Mouse (Mus musculus): ENCODE measurements around the gene Fuz. TPM values are rescaled to one million over a fixed set of nuclear protein-coding genes. Genes with fewer than 3 reads are reported as not detected.

Gene Fuz
- total RNA-seq, 2 experiments from 2014 or later: 9.8 to 16.6 TPM

DNA sequence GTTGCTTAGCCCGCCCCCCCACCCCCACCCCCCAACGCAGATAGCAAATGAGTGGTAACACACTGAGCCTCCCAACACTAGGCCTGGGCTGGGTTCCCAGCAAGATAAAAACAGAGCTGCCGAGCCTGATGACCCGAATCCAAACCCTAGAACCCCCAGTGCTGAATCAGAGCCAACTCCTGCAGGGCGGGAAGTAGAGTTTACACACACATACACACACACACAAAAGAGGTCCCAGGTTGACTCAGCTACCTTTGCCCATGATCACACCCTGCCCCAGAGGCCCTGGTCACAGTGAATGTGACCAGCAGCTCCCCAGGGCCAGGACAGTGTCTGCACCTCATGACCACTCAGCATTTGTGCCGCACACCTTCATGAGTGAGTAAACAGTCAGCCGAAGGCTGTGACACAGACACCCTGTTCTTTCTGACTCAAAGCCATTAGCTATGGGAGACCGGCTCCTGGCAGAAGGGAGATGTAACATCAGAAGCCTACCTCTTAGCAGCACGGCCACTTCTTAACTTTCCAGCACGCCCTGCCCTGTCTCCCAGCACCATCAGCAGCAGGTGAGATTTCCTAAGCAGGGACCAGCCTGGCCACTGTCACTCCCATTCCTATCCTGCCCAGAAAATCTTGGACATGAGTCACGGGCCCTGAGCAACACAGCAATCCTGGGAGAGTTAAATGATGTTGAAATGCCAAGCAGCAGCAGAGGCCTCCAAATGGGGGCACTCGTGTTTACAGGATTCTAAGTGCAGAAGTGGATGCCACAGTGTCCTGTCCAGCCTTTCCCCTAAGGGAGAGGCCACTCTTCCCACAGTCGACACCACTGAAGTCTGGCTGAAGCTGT lies 7.4 kb upstream of the Fuz start:
- ATAC-seq (replicated peaks; ENCODE audit: poor library complexity): no peak

DNA sequence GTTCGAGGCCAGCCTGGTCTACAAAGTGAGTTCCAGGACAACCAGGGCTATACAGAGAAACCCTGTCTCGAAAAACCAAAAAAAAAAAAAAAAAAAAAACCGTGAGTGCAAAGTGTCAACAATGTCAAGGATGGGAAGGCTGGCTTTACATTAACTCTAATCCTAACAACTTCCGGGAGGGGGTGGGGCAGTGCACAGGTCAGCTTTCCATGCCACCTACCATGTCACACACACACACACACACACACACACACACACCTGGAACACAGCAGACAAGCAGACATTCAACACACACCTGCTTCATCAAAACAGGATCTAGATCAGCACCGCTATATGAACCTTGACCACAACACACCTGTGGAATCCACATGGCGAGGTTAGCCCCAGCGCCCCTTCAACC lies 5.7 kb upstream of the Fuz start:
- no peak for ATAC-seq (replicated peaks; ENCODE audit: poor library complexity)

DNA sequence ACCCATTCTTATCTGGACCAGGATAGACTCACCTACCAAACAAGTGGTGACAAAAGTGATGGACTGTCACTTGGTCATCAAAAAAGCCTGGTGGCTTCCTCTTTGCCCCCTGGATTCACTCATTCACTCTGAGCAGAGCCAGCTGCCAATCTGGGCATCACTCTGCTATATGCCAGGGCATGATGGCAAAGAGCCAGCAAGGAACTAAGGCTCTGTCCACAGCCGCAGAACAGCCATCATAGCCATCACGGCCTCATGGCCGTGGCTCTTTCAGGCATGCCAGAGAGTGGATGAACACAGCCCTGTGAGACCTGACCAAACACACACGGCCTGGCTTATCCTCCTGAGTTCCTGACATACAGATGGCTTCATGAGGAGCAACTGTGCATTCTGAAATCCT lies 5.1 kb upstream of the Fuz start:
- no peak for ATAC-seq (replicated peaks; ENCODE audit: poor library complexity)

DNA sequence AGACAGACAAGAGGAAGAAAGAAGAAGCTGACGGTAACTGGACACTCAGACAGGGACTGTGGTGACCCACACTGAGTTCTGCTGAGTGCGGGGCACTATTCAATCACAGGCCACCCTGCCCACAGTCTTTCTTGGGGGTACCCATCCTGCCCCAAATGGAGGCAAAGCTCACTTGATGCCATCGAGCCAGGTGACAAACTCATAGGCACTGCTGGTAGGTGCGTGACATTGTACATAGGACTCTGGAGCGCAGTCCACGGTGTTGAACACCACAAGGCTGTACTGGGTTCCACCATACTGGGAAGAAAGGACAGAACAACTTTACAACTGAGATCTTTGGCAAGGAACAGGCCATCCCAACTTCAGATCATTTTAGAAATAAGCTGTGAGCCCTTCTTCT lies 4.3 kb upstream of the Fuz start:
- no peak for ATAC-seq (replicated peaks; ENCODE audit: poor library complexity)

DNA sequence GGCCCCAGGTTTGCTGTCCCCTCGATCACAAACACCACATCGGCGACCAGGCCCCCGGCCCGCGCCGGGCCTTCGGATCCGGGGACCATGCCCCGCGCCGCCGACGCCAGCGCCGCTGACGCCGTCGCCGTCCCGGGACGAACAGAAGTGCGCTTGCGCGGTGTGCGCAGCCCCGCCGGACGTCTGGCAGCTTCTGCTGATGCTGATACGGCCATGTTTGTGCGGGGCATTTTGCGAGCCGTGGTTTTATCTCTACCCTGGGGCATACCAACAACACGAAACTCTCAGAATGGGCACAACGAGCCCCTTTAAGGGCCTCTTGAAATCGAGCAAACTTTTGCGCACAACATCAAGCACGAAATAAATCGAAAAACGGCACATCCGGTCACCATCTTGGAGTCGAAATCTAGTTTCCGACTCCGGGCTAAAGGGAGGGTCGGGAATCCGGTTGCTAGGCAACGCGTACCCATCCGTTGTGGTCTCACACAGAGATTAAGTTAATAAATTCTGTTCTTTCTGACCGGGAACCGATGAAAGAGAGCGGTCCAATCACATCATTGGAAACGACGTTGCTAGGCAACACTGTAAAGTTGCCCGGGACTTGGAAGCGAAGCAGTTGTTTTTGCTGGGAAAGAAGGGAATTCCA lies 3.5 kb upstream of the Fuz start, which contains the start of gene Med25:
Gene Med25 (minus strand): TSS at position 437 of the 646 bp plus-strand sequence.
- ATAC-seq (replicated peaks; ENCODE audit: poor library complexity): peak; percentile 55

DNA sequence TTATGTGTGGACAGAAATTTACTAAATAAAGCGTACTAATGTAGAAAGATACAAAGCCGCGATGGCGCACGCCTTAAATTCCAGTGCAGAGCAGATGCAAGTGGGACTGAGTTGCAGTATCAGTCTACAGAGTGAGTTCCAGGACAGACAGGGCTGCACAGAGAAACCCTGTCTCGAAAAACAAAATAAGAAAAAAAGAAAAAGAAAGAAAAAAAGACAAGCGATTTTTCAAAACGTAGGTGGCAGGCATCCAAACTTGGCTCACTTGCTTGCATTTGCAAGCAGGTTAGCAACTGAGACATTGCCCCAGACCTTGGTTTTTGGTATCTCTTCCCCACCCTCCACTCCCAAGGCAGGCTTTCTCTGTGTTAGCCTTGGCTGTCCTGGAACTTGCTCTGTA lies 2.7 kb upstream of the Fuz start:
- ATAC-seq (replicated peaks; ENCODE audit: poor library complexity): no peak

DNA sequence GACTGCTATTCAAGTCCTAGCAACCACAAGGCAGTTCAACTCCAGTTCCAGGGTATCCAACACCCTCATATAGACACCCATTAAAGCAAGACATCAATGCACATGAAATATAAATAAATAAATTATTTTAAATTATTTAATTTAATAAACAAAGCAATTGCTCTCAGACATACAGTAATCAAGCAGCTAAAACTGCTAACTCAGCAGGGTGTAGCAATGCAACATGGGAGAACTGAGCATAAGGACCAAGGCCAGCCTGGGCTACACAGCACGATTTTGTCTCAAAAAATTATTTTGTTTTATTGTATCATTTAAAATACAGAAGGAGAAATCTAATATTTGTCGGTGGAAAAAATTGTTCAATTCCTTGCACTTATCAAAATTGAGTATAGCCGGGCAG lies 1.7 kb upstream of the Fuz start:
- ATAC-seq (replicated peaks; ENCODE audit: poor library complexity): no peak

DNA sequence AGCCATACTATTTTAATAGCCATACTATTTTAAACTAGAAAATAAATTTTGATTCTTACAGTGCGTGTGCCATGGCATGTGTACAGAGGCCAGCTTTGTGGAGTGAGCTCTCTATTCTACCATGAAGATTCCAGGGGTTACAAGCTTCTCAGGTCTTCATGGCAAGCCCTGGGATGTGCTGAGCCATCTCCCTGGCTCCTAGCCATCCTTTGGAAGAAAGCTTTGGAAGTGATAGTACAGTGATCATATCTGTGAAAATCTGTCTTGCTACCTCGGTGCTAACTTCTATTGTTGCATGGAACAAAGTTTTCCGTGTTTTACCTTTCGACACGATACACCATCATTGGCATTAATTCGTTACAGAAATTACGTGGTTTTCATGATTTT lies 680 bp upstream of the Fuz start:
- no peak for ATAC-seq (replicated peaks; ENCODE audit: poor library complexity)

DNA sequence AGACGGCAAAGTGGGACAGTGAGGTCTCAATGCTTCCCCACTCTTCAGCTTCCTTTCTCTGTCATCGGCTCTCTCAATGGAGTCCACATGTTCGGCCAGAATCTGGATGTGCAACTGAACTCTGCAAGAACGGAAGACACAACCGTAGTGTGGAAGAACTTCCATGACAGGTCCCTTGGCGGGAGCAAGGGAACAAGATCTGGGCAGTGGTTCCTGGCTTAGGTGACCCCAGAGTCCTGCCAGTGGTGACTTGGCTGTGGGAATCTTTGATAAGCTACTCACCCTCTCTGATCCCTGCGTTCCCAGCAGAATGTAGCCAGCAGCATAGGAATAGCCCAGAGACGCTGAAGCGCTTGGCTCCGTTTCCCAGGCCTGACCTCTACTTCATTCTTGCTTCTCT lies 620 bp downstream of the Fuz start:
- no peak for ATAC-seq (replicated peaks; ENCODE audit: poor library complexity)

DNA sequence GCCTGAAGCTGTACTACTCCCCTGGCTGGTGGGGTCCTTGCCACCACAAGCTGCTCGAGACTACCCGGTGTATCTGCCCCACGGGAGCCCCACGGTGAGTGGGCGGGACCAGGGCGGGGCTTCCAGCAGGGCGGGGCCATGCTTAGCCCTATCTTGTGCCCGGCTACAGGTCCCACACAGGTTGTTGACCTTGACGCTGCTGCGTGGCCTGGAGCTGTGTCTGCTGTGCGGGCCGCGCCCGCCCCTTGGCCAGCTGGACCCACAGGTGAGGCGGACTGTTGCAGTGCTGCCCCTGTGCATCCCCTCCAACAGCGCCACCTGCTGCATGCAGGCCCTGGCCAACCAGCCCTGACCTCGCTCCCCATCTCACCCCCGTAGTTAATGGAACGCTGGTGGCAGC lies 2.7 kb downstream of the Fuz start:
- ATAC-seq (replicated peaks; ENCODE audit: poor library complexity): no peak

DNA sequence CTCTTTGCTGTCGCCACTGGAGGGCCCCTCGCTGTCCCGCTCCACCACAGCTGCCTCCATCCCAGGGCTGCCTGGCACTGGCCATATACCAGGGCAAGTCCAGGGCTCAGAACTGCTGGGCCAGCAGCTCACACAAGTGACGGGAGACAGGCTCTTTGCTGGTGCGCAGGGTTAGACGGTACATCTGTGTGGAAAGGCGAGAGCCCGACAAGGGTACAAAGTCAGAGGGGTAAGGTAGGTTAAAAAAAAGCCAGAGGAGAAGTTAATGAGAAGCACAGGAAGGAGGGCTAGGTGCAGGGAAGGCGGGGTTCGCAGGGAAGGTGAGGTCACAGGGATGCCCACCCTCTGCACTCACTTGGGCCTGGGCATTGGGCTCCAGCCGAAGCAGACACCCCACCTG lies 4.8 kb downstream of the Fuz start:
- ATAC-seq (replicated peaks; ENCODE audit: poor library complexity): no peak

DNA sequence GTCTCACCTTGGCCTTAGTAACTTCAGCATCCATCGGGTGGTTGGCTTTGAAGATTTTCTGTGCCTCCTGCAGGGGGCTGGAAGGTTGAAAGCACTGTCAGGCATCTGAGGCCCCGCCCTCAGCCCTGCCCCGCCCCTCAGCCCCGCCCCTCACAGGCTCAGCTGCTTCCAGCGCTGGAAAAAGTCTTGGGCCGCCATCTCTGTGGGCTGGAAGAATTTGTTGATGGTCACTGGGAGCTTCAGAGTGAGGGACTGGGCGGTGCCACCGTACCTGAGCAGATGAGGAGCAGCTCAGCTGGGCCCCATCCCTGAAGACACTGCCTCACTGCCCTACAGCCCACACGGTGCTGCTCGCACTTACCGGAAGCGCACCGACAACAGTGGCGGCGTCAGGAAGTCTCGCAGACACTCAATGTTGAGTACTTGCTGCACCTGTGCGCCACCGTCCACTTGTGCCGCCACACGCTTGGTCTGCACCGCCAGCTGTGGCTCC lies 5.4 kb downstream of the Fuz start:
- ATAC-seq (replicated peaks; ENCODE audit: poor library complexity): peak; percentile 69

DNA sequence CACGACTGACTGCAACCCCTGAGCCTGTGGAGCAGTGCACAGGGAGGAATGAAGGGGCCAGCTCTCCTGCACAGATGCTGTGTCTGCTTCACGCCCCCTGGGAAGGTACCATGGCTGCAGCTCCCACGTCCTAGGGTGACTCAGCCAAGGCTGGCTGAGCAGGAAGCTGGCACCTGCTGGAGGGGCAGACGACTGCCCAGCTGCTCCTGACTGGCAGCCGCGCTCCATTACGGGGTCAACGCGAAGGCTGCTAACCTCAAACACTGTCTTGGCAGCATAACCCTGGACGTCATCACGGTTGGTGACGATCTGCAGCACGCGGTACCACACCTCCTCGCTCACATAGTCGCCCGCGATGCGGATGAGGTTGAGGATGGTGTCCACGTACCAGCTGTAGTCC lies 9.6 kb downstream of the Fuz start:
- ATAC-seq (replicated peaks; ENCODE audit: poor library complexity): no peak

DNA sequence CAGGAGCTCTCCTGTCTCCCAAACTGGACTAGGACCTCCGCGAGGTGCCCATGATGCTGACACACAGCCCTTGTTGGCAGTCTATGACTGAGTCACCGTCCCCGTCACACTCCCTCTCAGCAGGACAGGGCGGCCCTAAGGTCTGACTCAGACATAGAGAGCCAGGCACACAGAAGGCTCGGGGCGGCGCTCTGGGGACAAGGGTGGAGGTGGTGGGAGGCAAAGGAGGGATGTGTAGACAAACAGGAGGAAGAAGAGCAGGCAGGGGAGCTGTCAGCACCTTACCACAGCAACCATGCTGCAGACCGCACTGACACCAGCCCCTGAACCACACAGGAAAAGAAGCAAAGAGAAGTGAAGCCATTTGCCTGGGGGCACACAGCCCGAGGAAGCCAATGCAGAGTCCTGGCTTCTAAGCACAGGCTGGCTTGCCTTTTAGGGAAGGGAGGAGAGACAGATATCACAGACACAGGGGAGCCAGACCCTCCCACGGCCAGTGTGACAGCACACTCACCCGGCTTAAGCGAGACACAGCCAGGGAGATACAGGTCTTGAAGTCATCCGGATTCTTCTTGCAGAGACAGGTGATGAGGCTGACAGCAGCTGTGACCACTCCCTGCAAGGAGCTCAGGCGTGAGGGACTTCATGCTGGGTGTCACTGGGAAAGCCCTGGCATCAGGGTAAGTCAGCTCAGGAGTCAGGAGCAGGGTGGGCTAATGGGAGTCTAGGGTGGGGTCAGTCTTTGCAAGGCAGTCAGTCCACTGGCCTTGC lies 13.0 kb downstream of the Fuz start:
- ATAC-seq (replicated peaks; ENCODE audit: poor library complexity): no peak

DNA sequence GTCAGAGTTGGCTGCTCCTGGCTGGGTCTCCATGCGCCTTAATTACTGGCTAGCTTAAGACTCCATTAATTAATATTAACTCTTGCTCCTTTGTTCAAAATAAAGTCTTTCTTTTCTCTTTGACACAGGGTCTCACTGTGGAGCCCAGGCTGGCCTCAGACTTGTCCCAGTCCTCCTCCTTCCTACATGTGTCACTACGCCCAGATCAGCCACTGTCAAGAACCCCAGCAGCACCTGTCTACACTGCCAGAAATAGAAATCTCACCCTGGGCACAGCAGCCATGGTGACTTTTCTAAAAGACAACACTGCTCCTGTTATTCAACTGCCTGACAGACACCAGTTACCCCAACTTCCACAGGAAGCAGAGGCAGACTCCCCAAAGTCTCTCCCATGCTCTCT lies 18.5 kb downstream of the Fuz start:
- no peak for ATAC-seq (replicated peaks; ENCODE audit: poor library complexity)

DNA sequence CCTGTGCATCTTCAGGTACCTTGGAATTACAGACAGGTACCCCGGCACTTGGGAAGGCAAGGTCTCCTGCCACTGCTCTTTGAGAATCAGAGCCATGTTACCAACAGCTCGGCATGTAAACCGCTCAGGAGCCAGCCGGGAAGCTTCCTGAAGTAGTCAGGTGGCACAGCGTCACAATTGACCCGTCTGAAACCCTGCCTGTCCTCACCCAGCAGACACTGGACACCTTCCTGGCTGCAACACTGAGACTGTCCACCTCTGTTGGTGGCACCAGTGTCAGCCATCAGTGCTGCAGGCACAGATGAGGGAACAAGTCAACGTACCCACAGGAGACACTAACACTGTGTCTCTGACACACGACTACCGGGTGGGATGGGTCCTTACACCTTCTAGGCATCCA lies 19.4 kb downstream of the Fuz start:
- no peak for ATAC-seq (replicated peaks; ENCODE audit: poor library complexity)

DNA sequence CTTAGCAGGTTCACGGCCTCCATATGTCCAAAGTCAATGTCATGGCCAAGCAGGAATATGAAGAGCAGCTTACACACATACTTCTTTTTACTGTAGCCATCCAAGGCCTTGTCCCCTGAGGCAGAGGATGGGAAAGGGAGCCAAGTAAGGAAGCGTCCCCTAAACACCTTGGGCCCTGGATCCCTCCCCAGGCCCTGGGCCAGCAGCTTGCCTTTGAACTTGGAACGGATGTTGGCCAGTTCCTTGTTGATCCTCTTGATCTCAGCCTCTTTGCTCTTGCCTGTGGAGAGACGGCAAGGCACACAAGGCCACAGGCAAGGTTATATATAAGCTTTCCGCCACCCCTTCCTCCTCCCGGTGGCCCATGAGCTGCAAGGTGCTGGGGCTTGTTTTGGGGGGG lies 20.3 kb downstream of the Fuz start:
- no peak for ATAC-seq (replicated peaks; ENCODE audit: poor library complexity)

DNA sequence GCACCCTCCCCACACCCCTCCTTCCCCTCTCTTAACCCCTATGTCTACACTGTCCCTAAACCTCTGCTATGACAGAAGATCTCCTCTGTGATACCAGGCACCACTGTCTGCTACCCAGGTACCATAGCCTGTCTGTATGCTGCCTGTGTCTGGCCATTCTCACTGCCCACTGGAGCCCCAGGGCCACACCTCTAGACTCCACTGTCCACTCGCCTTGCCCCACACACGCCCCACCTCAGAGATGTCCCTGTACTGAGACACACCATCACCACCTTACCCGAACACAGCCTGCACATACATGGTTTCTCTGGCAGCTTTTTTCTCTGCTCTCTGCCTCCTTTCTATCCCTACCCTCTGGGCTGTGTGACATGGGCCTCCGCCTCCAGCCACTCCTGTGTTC lies 21.0 kb downstream of the Fuz start:
- no peak for ATAC-seq (replicated peaks; ENCODE audit: poor library complexity)

DNA sequence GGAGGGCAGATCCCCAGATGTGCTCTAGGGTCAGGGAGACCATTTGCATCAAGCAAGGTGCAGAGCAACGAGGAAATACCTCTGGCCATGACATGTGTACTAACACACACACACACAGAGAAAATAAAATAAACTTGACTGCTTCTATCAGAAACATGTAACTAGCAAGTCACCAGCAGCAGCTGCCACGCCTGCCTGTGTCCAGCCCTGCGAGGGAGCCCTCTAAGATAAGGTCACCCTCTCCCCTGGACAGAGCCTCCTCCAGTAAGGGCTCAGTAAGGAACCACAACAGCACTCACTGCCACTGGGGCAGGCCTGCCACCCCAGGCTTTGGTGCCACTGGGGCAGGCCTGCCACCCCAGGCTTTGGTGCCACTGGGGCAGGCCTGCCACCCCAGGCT lies 22.3 kb downstream of the Fuz start:
- no peak for ATAC-seq (replicated peaks; ENCODE audit: poor library complexity)

DNA sequence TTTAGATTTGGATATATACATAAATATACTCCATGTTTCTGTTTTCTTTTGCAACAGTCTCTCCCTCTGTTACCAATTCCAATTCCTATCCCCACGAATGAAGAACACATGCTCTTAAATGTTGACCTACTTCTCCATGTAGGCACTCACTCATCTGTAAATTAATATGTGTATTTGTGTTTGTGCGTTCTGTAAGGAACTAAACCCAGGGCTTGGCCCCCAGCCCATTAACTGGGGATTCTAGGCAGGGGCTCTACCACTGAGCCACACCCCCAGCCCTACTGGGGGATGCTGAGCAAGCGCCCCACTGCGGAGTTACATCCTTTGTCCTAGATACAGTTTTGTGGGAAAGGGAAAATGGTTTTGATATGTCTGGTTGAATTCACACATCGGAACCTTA lies 23.2 kb downstream of the Fuz start:
- ATAC-seq (replicated peaks; ENCODE audit: poor library complexity): no peak

DNA sequence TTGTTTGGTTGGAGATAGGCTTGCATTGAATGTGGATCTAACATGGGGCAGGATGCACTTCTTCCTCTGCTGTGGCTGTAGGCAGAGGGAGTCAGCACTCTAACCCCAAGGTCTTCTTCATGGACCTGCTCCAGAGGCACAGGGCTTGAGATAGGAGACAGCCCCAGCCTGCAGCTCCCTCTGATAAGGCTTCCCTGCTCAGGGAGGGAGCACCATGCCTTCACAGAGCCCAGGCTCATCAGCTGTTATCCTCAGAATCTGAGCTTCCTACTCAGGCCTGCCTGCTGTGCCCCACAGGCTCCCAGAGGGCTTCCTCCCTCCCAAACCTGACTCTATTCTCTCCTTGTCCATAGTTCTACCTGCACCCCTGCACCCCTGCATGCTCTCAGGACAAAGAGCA lies 26.7 kb downstream of the Fuz start:
- ATAC-seq (replicated peaks; ENCODE audit: poor library complexity): peak; percentile 84

DNA sequence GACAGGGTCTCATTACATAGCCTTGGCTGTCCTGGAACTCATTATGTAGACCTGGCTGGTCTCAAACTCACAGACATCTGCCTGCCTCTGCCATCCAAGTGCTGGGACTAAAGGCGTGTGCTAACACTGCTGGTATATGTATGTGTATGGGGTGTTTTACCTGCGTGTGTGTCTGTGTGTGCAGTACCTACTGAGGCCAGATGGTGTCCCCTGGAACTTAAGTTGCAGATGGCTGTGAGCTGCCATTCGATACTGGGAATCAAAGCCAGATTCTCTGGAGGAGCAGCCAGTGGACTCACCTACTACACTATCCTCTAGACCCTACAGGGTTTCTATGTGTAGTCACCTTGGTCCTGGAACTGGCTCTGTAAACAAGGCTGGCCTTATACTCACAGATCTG lies 29.6 kb downstream of the Fuz start:
- ATAC-seq (replicated peaks; ENCODE audit: poor library complexity): 0 out of 2 replicates have a peak, but pooled peaks have one; percentile 18
